Mouse (Mus musculus): ENCODE results near the gene Galntl6.

- TF ChIP-seq ZNF384 (IDR thresholded peaks at IDR 0.05; ENCODE audit: low read depth, low read length) (no peak), MAFK (IDR thresholded peaks at IDR 0.05; ENCODE audit: insufficient read depth, low read depth, low read length) (no peak), ZC3H11A (IDR thresholded peaks at IDR 0.05; ENCODE audit: borderline replicate concordance, low read depth, low read length) (no peak), HCFC1 (IDR thresholded peaks at IDR 0.05; ENCODE audit: borderline replicate concordance, insufficient read depth, low read length) (no peak)
Measured at GRCm38 (mm10) chr8:57765726-57766351, 1146.6 kb downstream of the Galntl6 start.

Data from ES-E14 (cell line).